Mouse (Mus musculus): ENCODE results near the gene Rhbg. TPM values are rescaled to one million over a fixed set of nuclear protein-coding genes. Genes with fewer than 3 reads are reported as not detected.

Gene Rhbg
- polyA plus RNA-seq, 2 experiments: 11.0 to 17.0 TPM

- Histone ChIP-seq H3K27ac (replicated peaks; ENCODE audit: low read depth, low read length) (no peak overlapping the region), H3K4me3 (replicated peaks; ENCODE audit: low read length) (peak overlapping the region; percentile 23), H3K27me3 (ENCODE audit: control insufficient read depth, insufficient read depth, low read length) (peaks cover 92% of the 10 kb centered on the region), H3K4me2 (replicated peaks; ENCODE audit: low read depth, low read length, severe bottlenecking) (peak overlapping the region; percentile 30), H3K9ac (ENCODE audit: low read depth, low read length, severe bottlenecking) (no peak overlapping the region), H3K4me1 (ENCODE audit: control insufficient read depth, insufficient read depth, low read length) (peaks cover 2% of the 10 kb centered on the region; the same call in 1 of the 2 replicates), H3K36me3 (ENCODE audit: control insufficient read depth, insufficient read depth, low read length) (no peaks in the 10 kb centered on the region), H3K9me3 (ENCODE audit: control insufficient read depth, low read length) (no peaks in the 10 kb centered on the region)
- DNase-seq (ENCODE audit: low spot score): no peak
- no peak for ATAC-seq (ENCODE audit: low FRiP score, low read depth)
- TF ChIP-seq POLR2A (IDR thresholded peaks at IDR 0.05; ENCODE audit: borderline replicate concordance, extremely low read depth, insufficient read depth, insufficient read length): no peak
- WGBS: under 1% methylated on average over 23 of the region's 23 CpGs
These were observed 38.9 kb downstream of the Rhbg start for GRCm38 (mm10) chr3:88215553-88216004.

- Histone ChIP-seq H3K27ac (replicated peaks; ENCODE audit: low read depth, low read length) (no peak overlapping the region), H3K27me3 (ENCODE audit: control insufficient read depth, insufficient read depth, low read length) (peaks cover 92% of the 10 kb centered on the region), H3K9me3 (ENCODE audit: control insufficient read depth, low read length) (no peaks in the 10 kb centered on the region), H3K4me2 (replicated peaks; ENCODE audit: low read depth, low read length, severe bottlenecking) (peak overlapping the region; percentile 30), H3K9ac (ENCODE audit: low read depth, low read length, severe bottlenecking) (no peak overlapping the region), H3K36me3 (ENCODE audit: control insufficient read depth, insufficient read depth, low read length) (no peaks in the 10 kb centered on the region), H3K4me3 (replicated peaks; ENCODE audit: low read length) (peak overlapping the region; percentile 23), H3K4me1 (ENCODE audit: control insufficient read depth, insufficient read depth, low read length) (peaks cover 2% of the 10 kb centered on the region; the same call in 1 of the 2 replicates)
- WGBS: 2% methylated on average over 48 of the region's 48 CpGs
- DNase-seq (ENCODE audit: low spot score) (no peak), ATAC-seq (ENCODE audit: low FRiP score, low read depth) (no peak)
- TF ChIP-seq POLR2A (IDR thresholded peaks at IDR 0.05; ENCODE audit: borderline replicate concordance, extremely low read depth, insufficient read depth, insufficient read length): no peak
These were observed 39.4 kb downstream of the Rhbg start for GRCm38 (mm10) chr3:88214971-88215552.

- ATAC-seq (ENCODE audit: low FRiP score, low read depth): no peak
These were observed 40.1 kb downstream of the Rhbg start for GRCm38 (mm10) chr3:88214197-88214938.

DNA sequence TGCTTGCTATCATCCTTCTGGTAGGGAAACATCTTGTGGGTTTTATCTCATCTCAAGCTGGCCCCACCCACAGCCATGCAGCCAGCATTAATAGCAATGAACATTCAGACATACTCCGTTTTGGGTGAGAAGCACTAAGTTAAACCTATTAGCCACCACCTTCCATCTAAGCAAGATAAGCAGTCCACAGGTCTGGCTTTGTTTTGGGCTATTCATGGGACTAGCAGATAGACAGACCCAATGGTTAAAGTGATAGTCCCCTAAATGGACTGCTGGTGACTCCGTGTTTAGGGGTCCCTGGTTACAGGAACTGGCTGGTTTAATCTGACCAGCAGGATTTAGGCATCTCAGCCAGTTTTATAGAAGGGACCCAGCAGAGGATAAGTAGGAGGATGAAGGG lies 41.5 kb downstream of the Rhbg start:
- Histone ChIP-seq H3K9ac (ENCODE audit: low read depth, low read length, severe bottlenecking) (no peak overlapping the region), H3K4me2 (replicated peaks; ENCODE audit: low read depth, low read length, severe bottlenecking) (no peak overlapping the region), H3K9me3 (ENCODE audit: control insufficient read depth, low read length) (no peaks in the 10 kb centered on the region), H3K4me3 (replicated peaks; ENCODE audit: low read length) (no peak overlapping the region), H3K4me1 (ENCODE audit: control insufficient read depth, insufficient read depth, low read length) (peaks cover 2% of the 10 kb centered on the region; the same call in 1 of the 2 replicates), H3K36me3 (ENCODE audit: control insufficient read depth, insufficient read depth, low read length) (no peaks in the 10 kb centered on the region), H3K27me3 (ENCODE audit: control insufficient read depth, insufficient read depth, low read length) (peaks cover 94% of the 10 kb centered on the region), H3K27ac (replicated peaks; ENCODE audit: low read depth, low read length) (no peak overlapping the region)
- ATAC-seq (ENCODE audit: low FRiP score, low read depth): no peak
- no peak for DNase-seq (ENCODE audit: low spot score)
- TF ChIP-seq POLR2A (IDR thresholded peaks at IDR 0.05; ENCODE audit: borderline replicate concordance, extremely low read depth, insufficient read depth, insufficient read length): no peak
- 11% methylated on average over 2 of the region's 2 CpGs for WGBS

More at GRCm38 (mm10) chr3:88214197-88214938, 40.1 kb downstream of the Rhbg start:
- WGBS: 4% methylated on average over 42 of the region's 42 CpGs
- peaks cover 92% of the 10 kb centered on the region for H3K27me3 ChIP-seq (ENCODE audit: control insufficient read depth, insufficient read depth, low read length)
- no peaks in the 10 kb centered on the region for H3K36me3 ChIP-seq (ENCODE audit: control insufficient read depth, insufficient read depth, low read length)
- no peak for DNase-seq (ENCODE audit: low spot score)
- no peak overlapping the region for H3K27ac ChIP-seq (replicated peaks; ENCODE audit: low read depth, low read length)
- 0 out of 2 replicates have a peak overlapping the region, but pooled peaks have one; percentile 30 for H3K4me2 ChIP-seq (replicated peaks; ENCODE audit: low read depth, low read length, severe bottlenecking)
- no peak for TF ChIP-seq POLR2A (IDR thresholded peaks at IDR 0.05; ENCODE audit: borderline replicate concordance, extremely low read depth, insufficient read depth, insufficient read length)
- H3K4me3 ChIP-seq (replicated peaks; ENCODE audit: low read length): peak overlapping the region; percentile 23; the same call in 1 of the 2 replicates
- no peak overlapping the region for H3K9ac ChIP-seq (ENCODE audit: low read depth, low read length, severe bottlenecking)
- no peaks in the 10 kb centered on the region for H3K9me3 ChIP-seq (ENCODE audit: control insufficient read depth, low read length)
- peaks cover 2% of the 10 kb centered on the region; the same call in 1 of the 2 replicates for H3K4me1 ChIP-seq (ENCODE audit: control insufficient read depth, insufficient read depth, low read length)

GRCm38 (mm10) chr3:88212356-88212755 lies 42.2 kb downstream of the Rhbg start:
- no peak overlapping the region for H3K9ac ChIP-seq (ENCODE audit: low read depth, low read length, severe bottlenecking)
- H3K27me3 ChIP-seq (ENCODE audit: control insufficient read depth, insufficient read depth, low read length): peaks cover 98% of the 10 kb centered on the region
- no peak overlapping the region for H3K4me2 ChIP-seq (replicated peaks; ENCODE audit: low read depth, low read length, severe bottlenecking)
- ATAC-seq (ENCODE audit: low FRiP score, low read depth) (no peak), DNase-seq (ENCODE audit: low spot score) (no peak)
- WGBS: 6% methylated on average over 1 of the region's 1 CpGs
- TF ChIP-seq POLR2A (IDR thresholded peaks at IDR 0.05; ENCODE audit: borderline replicate concordance, extremely low read depth, insufficient read depth, insufficient read length): no peak
- H3K4me1 ChIP-seq (ENCODE audit: control insufficient read depth, insufficient read depth, low read length): peaks cover 2% of the 10 kb centered on the region; the same call in 1 of the 2 replicates
- no peak overlapping the region for H3K4me3 ChIP-seq (replicated peaks; ENCODE audit: low read length)
- no peaks in the 10 kb centered on the region for H3K9me3 ChIP-seq (ENCODE audit: control insufficient read depth, low read length)
- H3K27ac ChIP-seq (replicated peaks; ENCODE audit: low read depth, low read length): no peak overlapping the region
- H3K36me3 ChIP-seq (ENCODE audit: control insufficient read depth, insufficient read depth, low read length): no peaks in the 10 kb centered on the region
